ENCODE assay signal across 17 mouse cellular contexts in genomic region chr16:44761811-44762210, GRCm38 (mm10). TPM values are rescaled to one million over a fixed set of nuclear protein-coding genes. Genes with fewer than 3 reads are reported as not detected.
DNase-seq lines count a peak whose midpoint lies in the region; ATAC-seq and TF ChIP-seq lines count a peak whose summit lies in the region.
"Had no signal": no experiment of that assay in that cellular context is flagged by ENCODE, and none has a peak within 500 bp of the region (broad histone marks: within the 10 kb centered on the region; RNA-seq: fewer than 3 reads in every experiment).

No protein-coding gene starts in this region.

- H3K9ac ChIP-seq in MEL (ENCODE audit: control insufficient read depth, low read depth, low read length, poor library complexity, severe bottlenecking): no peak overlapping the region

- DNase-seq in left cerebral cortex, adult 2 months (ENCODE audit: extremely low spot score in 1 of 2, low spot score in 2 of 2): no peak
- DNase-seq in left cerebral cortex, postnatal 14 days (ENCODE audit: low spot score in 2 of 2): no peak
- DNase-seq in CD4-positive helper T cell, adult 2 months (ENCODE audit: low read depth, low spot score): peak; percentile 47
- DNase-seq in MEL (ENCODE audit: low read depth, low spot score): peak; percentile 60
- DNase-seq in cerebellum, adult 9-11 months: no peak
- DNase-seq in urinary bladder, adult 18-20 months (ENCODE audit: low spot score in 2 of 2): no peak
- DNase-seq: cerebellum, adult 2 months; gastrocnemius, postnatal 36 days; heart, postnatal 10 days; lung, adult 18-20 months; right cerebral cortex, postnatal 14 days had no signal

- H3K9me3 ChIP-seq in MEL (replicated peaks; ENCODE audit: insufficient read depth, low read length): no peaks in the 10 kb centered on the region
- H3K9me3 ChIP-seq: G1E had no signal

- ATAC-seq in megakaryocyte-erythroid progenitor cell, adult 5-6 weeks (replicated peaks; ENCODE audit: low FRiP score, low TSS enrichment, poor library complexity, severe bottlenecking): 0 out of 2 replicates have a peak, but pooled peaks have one; percentile 29
- ATAC-seq: hindbrain, embryonic 16.5 days had no signal

- no peaks in the 10 kb centered on the region for H3K79me2 ChIP-seq in MEL (ENCODE audit: control insufficient read depth, insufficient read depth, low read length, poor library complexity)

- no peak overlapping the region for H3K27ac ChIP-seq in left cerebral cortex, adult 2 months
- no peak overlapping the region for H3K27ac ChIP-seq in MEL (ENCODE audit: control insufficient read depth, low read depth, low read length)

- peak; percentile 25 for TF ChIP-seq CTCF in left cerebral cortex, adult 2 months (IDR thresholded peaks at IDR 0.05)
- TF ChIP-seq CTCF in MEL (IDR thresholded peaks at IDR 0.05 in 2 of 3, conservative IDR thresholded peaks at IDR 0.05 in 1 of 3; ENCODE audit: control insufficient read depth in 1 of 3, insufficient read depth in 1 of 3, low read depth in 2 of 3, low read length in 3 of 3, poor library complexity in 1 of 3, severe bottlenecking in 1 of 3): peak; percentile 30 to 76 (median 42); a peak in 5 of 6 replicates

- peaks cover 0 to 9% of the 10 kb centered on the region in 2 experiments; a peak in 2 of 4 replicates for H3K36me3 ChIP-seq in MEL (ENCODE audit: control insufficient read depth in 1 of 2, insufficient read depth in 2 of 2, low read length in 2 of 2)
- H3K36me3 ChIP-seq: G1E had no signal

- peaks cover 0 to 6% of the 10 kb centered on the region in 2 experiments; a peak in 1 of 4 replicates for H3K4me1 ChIP-seq in MEL (ENCODE audit: control insufficient read depth in 1 of 2, insufficient read depth in 2 of 2, low read length in 2 of 2)

- TF ChIP-seq POLR2A in MEL (IDR thresholded peaks at IDR 0.05; ENCODE audit: control insufficient read depth in 1 of 2, insufficient read depth in 1 of 2, low read depth in 1 of 2, low read length in 2 of 2, poor library complexity in 1 of 2): no peak

- TF ChIP-seq EP300 in MEL (IDR thresholded peaks at IDR 0.05; ENCODE audit: low read depth in 1 of 2, low read length in 2 of 2): no peak

- H3K27me3 ChIP-seq in MEL (ENCODE audit: control insufficient read depth in 1 of 2, insufficient read depth in 2 of 2, low read length in 2 of 2): no peaks in the 10 kb centered on the region

- intact Hi-C loops in left cerebral cortex, adult 2 months (cut with DNase I): loop anchor here (2.0 to 10.0 kb wide), 2 partner anchors 37 to 363 kb away; partner anchors contain the start of gene Nepro
- intact Hi-C loops in left cerebral cortex, postnatal 14 days (cut with DNase I): no loop called here

- H3K4me3 ChIP-seq in left cerebral cortex, adult 2 months: no peak overlapping the region
- H3K4me3 ChIP-seq in MEL (ENCODE audit: control insufficient read depth in 1 of 2, insufficient read depth in 1 of 2, low read depth in 2 of 2, low read length in 2 of 2): no peak overlapping the region

- peak; percentile 86 for TF ChIP-seq RAD21 in MEL (IDR thresholded peaks at IDR 0.05; ENCODE audit: low read depth, low read length)

TF ChIP-seq in MEL, 35 proteins besides CTCF, POLR2A, EP300 and RAD21:
- TF ChIP-seq ZKSCAN1 (IDR thresholded peaks at IDR 0.05; ENCODE audit: low read depth, low read length) (no peak), KAT2A (conservative IDR thresholded peaks at IDR 0.05; ENCODE audit: low read depth, low read length) (no peak), MYC (IDR thresholded peaks at IDR 0.05; ENCODE audit: low read depth, low read length) (peak; percentile 91), SMC3 (IDR thresholded peaks at IDR 0.05; ENCODE audit: low read depth, low read length) (peak; percentile 94), ZC3H11A (IDR thresholded peaks at IDR 0.05; ENCODE audit: low read depth, low read length) (peak; percentile 68)

RNA-seq across cellular contexts. Expression of gene Cd200r1, which starts 3.7 kb away (rescaled TPM):
- 1 to 10 TPM; 1.0 to 1.1 TPM for total RNA-seq in left cerebral cortex, adult 2 months (2021)
- total RNA-seq in left cerebral cortex, postnatal 14 days (2021): under 1 TPM; 0.59 to 0.90 TPM
- 1.4 and 2.0 TPM in 2 replicates for total RNA-seq in MEL (2012; rRNA removed)
- polyA plus RNA-seq in MEL (2012; ENCODE audit: insufficient read depth in 1 of 2, insufficient read length in 2 of 2, low read depth in 1 of 2, low replicate concordance in 2 of 2, missing spikeins in 1 of 2): 1 to 10 TPM in 1 of 2 experiments, not detected in 1; 1.6 TPM
- 2.2 and 4.4 TPM in 2 replicates for total RNA-seq in megakaryocyte-erythroid progenitor cell, adult 5-6 weeks (2014; fragmentation: Nextera tagmentation)
- 0.30 TPM in 1 of 2 replicates, not detected in the other for total RNA-seq in megakaryocyte-erythroid progenitor cell, adult 5-6 weeks (2017)

RNA-seq across cellular contexts. Expression of gene Gtpbp8, which starts 15.6 kb away (rescaled TPM):
- total RNA-seq in left cerebral cortex, adult 2 months (2021): 10 to 100 TPM; 24.4 to 25.7 TPM
- total RNA-seq in left cerebral cortex, postnatal 14 days (2021): 10 to 100 TPM; 25.7 to 28.1 TPM
- total RNA-seq in MEL (2012; rRNA removed): 10.1 and 14.4 TPM in 2 replicates
- 10 to 100 TPM in 1 of 2 experiments, not detected in 1; 10.7 TPM for polyA plus RNA-seq in MEL (2012; ENCODE audit: insufficient read depth in 1 of 2, insufficient read length in 2 of 2, low read depth in 1 of 2, low replicate concordance in 2 of 2, missing spikeins in 1 of 2)
- 4.7 and 15.2 TPM in 2 replicates for total RNA-seq in megakaryocyte-erythroid progenitor cell, adult 5-6 weeks (2014; fragmentation: Nextera tagmentation)
- 5.7 and 6.1 TPM in 2 replicates for total RNA-seq in megakaryocyte-erythroid progenitor cell, adult 5-6 weeks (2017)

RNA-seq across cellular contexts. Expression of gene Nepro, which starts 37.7 kb away (rescaled TPM):
- total RNA-seq in left cerebral cortex, adult 2 months (2021): 1 to 10 TPM; 4.8 to 5.0 TPM
- 1 to 10 TPM; 4.0 to 4.5 TPM for total RNA-seq in left cerebral cortex, postnatal 14 days (2021)
- total RNA-seq in MEL (2012; rRNA removed): 8.8 and 9.0 TPM in 2 replicates
- polyA plus RNA-seq in MEL (2012; ENCODE audit: insufficient read depth in 1 of 2, insufficient read length in 2 of 2, low read depth in 1 of 2, low replicate concordance in 2 of 2, missing spikeins in 1 of 2): 10 to 100 TPM in 1 of 2 experiments, not detected in 1; 20.8 TPM
- 13.4 and 16.9 TPM in 2 replicates for total RNA-seq in megakaryocyte-erythroid progenitor cell, adult 5-6 weeks (2014; fragmentation: Nextera tagmentation)
- 19.5 and 22.0 TPM in 2 replicates for total RNA-seq in megakaryocyte-erythroid progenitor cell, adult 5-6 weeks (2017)

RNA-seq across cellular contexts. Expression of gene Cd200r4, which starts 49.7 kb away (rescaled TPM):
- under 1 TPM; 0.23 to 0.32 TPM for total RNA-seq in left cerebral cortex, adult 2 months (2021)
- total RNA-seq in left cerebral cortex, postnatal 14 days (2021): under 1 TPM in 1 of 2 experiments, not detected in 1; 0.40 TPM
- 0.82 and 1.1 TPM in 2 replicates for total RNA-seq in MEL (2012; rRNA removed)
- 1 to 10 TPM in 1 of 2 experiments, not detected in 1; 1.6 TPM for polyA plus RNA-seq in MEL (2012; ENCODE audit: insufficient read depth in 1 of 2, insufficient read length in 2 of 2, low read depth in 1 of 2, low replicate concordance in 2 of 2, missing spikeins in 1 of 2)
- total RNA-seq in megakaryocyte-erythroid progenitor cell, adult 5-6 weeks (2014; fragmentation: Nextera tagmentation): 0.44 and 1.3 TPM in 2 replicates
- not detected in 2 replicates for total RNA-seq in megakaryocyte-erythroid progenitor cell, adult 5-6 weeks (2017)
- total RNA-seq: gastrocnemius, postnatal 36 days; heart, postnatal 10 days; layer of hippocampus, postnatal 14 days had no signal
- polyA plus RNA-seq: hindbrain, embryonic 16.5 days; kidney, embryonic 16.5 days; limb, embryonic 11.5 days had no signal

Comparison
In these comparisons a context has a peak if more than half of its experiments do, and no peak if none do; other contexts are left out.
1. DNase-seq: peak in CD4-positive helper T cell, adult 2 months (single experiment) and MEL (single experiment); none in left cerebral cortex, adult 2 months (0 of 2), left cerebral cortex, postnatal 14 days (0 of 2), cerebellum, adult 9-11 months (single experiment) and urinary bladder, adult 18-20 months (0 of 2).